ENCODE assay signal across 24 mouse cellular contexts in the genomic region with DNA sequence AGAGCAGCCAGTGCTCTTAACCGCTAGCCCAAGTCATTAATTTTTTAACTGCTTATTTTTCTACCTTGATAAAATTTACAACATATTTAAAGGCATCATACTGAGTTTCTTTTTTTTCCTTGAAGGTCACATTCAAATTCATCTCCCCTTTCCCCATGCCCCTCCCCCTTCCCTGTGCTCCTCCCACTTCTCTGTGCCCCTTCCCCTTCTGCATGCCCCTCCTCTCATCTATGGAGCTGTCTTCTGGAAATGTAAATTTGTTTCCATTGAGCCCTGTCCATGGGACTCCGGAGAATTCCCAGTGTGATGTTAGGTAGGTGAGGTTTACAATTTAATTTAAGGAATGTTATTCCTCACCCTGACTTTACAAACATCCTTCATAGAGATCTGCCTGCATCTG.
"Had no signal": no experiment of that assay in that cellular context is flagged by ENCODE, and none has a peak within 500 bp of the region (broad histone marks: within the 10 kb centered on the region; RNA-seq: fewer than 3 reads in every experiment).

No protein-coding gene starts in this region.

- DNase-seq: gastrocnemius, postnatal 25 days; heart, adult 18-20 months; heart, postnatal 10 days; kidney, adult 18-20 months; kidney, adult 8-10 months; kidney, postnatal 10 days; kidney, postnatal 25 days; kidney, postnatal 4 days; liver; liver, embryonic 13.5 days had no signal

- H3K4me3 ChIP-seq: heart, embryonic 10.5 days; heart, embryonic 12.5 days; hindbrain, embryonic 12.5 days; intestine, embryonic 15.5 days; layer of hippocampus, adult 2 months; left cerebral cortex, adult 2 months; limb, embryonic 10.5 days; limb, embryonic 12.5 days; liver, embryonic 13.5 days; liver, embryonic 15.5 days had no signal

- H3K4me1 ChIP-seq: heart, embryonic 10.5 days; heart, embryonic 12.5 days; hindbrain, embryonic 12.5 days; intestine, embryonic 15.5 days; limb, embryonic 10.5 days; limb, embryonic 12.5 days; liver, embryonic 13.5 days; liver, embryonic 15.5 days had no signal

- H3K27me3 ChIP-seq: heart, embryonic 12.5 days; hindbrain, embryonic 12.5 days; intestine, embryonic 15.5 days; limb, embryonic 12.5 days; liver, embryonic 13.5 days; liver, embryonic 15.5 days had no signal

- H3K4me2 ChIP-seq: heart, embryonic 12.5 days; hindbrain, embryonic 12.5 days; hindbrain, embryonic 14.5 days; intestine, embryonic 15.5 days; limb, embryonic 12.5 days; liver, embryonic 11.5 days; liver, embryonic 13.5 days; liver, embryonic 15.5 days had no signal

- H3K9me3 ChIP-seq: heart, embryonic 10.5 days; heart, embryonic 12.5 days; hindbrain, embryonic 12.5 days; intestine, embryonic 15.5 days; limb, embryonic 10.5 days; limb, embryonic 12.5 days; liver, embryonic 13.5 days; liver, embryonic 15.5 days had no signal

- H3K9ac ChIP-seq: heart, embryonic 12.5 days; hindbrain, embryonic 12.5 days; hindbrain, embryonic 14.5 days; intestine, embryonic 15.5 days; limb, embryonic 12.5 days; liver, embryonic 13.5 days; liver, embryonic 15.5 days had no signal

- ATAC-seq: hindbrain, embryonic 16.5 days; inflammation-experienced regulatory T-cells, adult 6 months; intestine, embryonic 15.5 days; intestine, postnatal 0 days had no signal

- H3K36me3 ChIP-seq: heart, embryonic 10.5 days; heart, embryonic 12.5 days; hindbrain, embryonic 12.5 days; intestine, embryonic 15.5 days; limb, embryonic 10.5 days; limb, embryonic 12.5 days; liver, embryonic 13.5 days; liver, embryonic 15.5 days had no signal

- H3K27ac ChIP-seq: heart, embryonic 10.5 days; hindbrain, embryonic 12.5 days; hindbrain, embryonic 14.5 days; intestine, embryonic 15.5 days; layer of hippocampus, adult 2 months; left cerebral cortex, adult 2 months; limb, embryonic 10.5 days; limb, embryonic 12.5 days; liver, embryonic 13.5 days; liver, embryonic 15.5 days had no signal
